Mouse (Mus musculus) cortical plate, adult 2 months (tissue): Measurements from ENCODE around the gene Cnnm3. TPM values are rescaled to one million over a fixed set of nuclear protein-coding genes. Genes with fewer than 3 reads are reported as not detected.

Experiments used
- H3K27ac ChIP-seq: fragments of 200-500 bp; 2 replicates; pipeline ENCODE4 v1.5.1; 2012; ENCODE audit warnings: low read length, control low read depth, inconsistent platforms; ENCODE audit not compliant: insufficient read depth
- H3K4me1 ChIP-seq: fragments of 200-500 bp; 2 replicates; pipeline ENCODE4 v1.6.1; 2011; ENCODE audit warnings: low read length; ENCODE audit not compliant: control insufficient read depth, insufficient read depth
- H3K4me3 ChIP-seq: fragments of 200-500 bp; 2 replicates; pipeline ENCODE4 v1.5.1; 2011; ENCODE audit warnings: mild to moderate bottlenecking, low read length, control low read depth; ENCODE audit not compliant: insufficient read depth
- CTCF ChIP-seq: fragments of 200-500 bp; IDR thresholded peaks from 2 replicates; pipeline ENCODE4 v1.5.1; 2011; ENCODE audit warnings: mild to moderate bottlenecking, control low read depth, low read length; ENCODE audit not compliant: insufficient read depth; ENCODE audit errors: extremely low read depth
- POLR2A ChIP-seq: fragments of 200-500 bp; IDR thresholded peaks from 2 replicates; pipeline ENCODE4 v1.6.1; 2011; ENCODE audit warnings: mild to moderate bottlenecking, low read length, control low read depth; ENCODE audit not compliant: insufficient read depth; ENCODE audit errors: extremely low read depth
- polyA plus RNA-seq: library from polyadenylated mRNA; depleted of rRNA; stranded (reverse); fragments of >200 nt; gene quantifications from 2 replicates; pipeline ENCODE4 v1.2.3, GENCODE M21; 2012

The Cnnm3 gene
- polyA plus RNA-seq, 1 experiment: 26.0 TPM

DNA sequence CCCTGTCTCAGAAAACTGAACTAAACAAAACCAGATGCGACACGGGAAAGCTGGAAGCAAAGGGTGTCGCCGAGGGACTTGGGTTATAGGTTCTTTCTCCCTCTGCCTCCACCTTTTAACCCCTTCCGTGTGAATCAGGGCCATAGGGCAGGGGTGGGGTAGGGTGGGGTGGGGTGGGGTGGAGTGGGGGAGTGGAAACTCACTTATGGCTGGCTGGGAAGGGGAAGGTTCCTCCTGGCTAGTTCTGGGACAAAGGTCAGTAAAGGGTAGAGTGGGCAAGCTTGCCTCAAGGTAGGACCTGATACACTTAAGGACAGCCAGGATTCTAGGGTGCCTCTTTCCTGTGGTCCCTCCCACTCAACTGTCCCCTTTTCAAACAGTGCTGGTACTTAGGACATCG, 18.4 kb upstream of the Cnnm3 start:
- Histone ChIP-seq H3K4me3 (no peak overlapping the region), H3K4me1 (no peaks in the 10 kb centered on the region), H3K27ac (no peak overlapping the region)
- TF ChIP-seq POLR2A (no peak), CTCF (no peak)

GRCm38 (mm10) chr1:36496719-36497118, 14.9 kb upstream of the Cnnm3 start:
- H3K4me3 ChIP-seq: no peak overlapping the region
- no peaks in the 10 kb centered on the region for H3K4me1 ChIP-seq
- peak; percentile 53 for TF ChIP-seq CTCF
- no peak for TF ChIP-seq POLR2A
- no peak overlapping the region for H3K27ac ChIP-seq

DNA sequence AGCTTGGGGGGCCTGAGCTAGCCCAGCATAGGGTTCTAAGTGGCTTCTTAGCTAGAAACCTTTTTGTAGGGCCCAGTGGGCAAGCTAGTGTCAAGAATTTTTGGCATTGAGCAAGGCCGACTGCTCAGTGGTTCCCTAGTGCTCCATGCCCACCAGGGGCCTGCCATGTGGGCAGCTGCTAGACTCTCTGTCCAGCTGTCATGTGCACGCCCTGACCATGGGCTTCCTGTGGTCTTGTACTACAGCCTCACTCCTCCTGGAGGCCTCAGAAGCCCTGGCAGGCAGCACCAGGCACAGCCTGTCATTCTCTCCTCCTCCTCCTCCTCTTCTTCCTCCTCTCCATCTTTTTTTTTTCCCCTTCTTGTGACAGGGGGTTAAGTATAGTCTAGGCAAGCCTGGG, 14.4 kb upstream of the Cnnm3 start:
- no peaks in the 10 kb centered on the region for H3K4me1 ChIP-seq
- no peak overlapping the region for H3K4me3 ChIP-seq
- no peak overlapping the region for H3K27ac ChIP-seq
- TF ChIP-seq CTCF: no peak
- TF ChIP-seq POLR2A: no peak

DNA sequence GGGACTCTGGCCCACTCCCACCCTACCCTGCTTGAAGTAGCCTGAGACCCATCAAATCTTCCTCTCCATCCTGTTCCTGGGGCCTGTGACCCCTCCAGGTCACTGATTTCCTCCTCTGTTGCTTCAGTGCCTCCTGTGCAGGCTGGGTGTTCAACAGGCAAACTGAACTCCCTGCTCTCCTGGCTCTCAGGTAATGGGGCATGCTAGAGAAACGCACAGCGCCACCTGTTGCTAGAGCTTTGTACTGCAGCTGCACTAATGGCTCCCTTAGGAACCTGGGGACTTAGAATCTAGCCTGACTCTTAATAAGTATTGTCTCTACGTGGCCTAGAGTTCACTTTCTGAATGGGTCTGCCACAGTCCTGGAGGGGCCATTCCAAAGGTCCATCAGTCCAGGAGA, 10.4 kb upstream of the Cnnm3 start:
- H3K27ac ChIP-seq: no peak overlapping the region
- H3K4me1 ChIP-seq: no peaks in the 10 kb centered on the region
- no peak for TF ChIP-seq POLR2A
- peak; percentile 94 for TF ChIP-seq CTCF
- no peak overlapping the region for H3K4me3 ChIP-seq

GRCm38 (mm10) chr1:36508238-36508637, 3.4 kb upstream of the Cnnm3 start:
- H3K4me1 ChIP-seq: no peaks in the 10 kb centered on the region
- TF ChIP-seq POLR2A: no peak
- no peak for TF ChIP-seq CTCF
- no peak overlapping the region for H3K4me3 ChIP-seq
- H3K27ac ChIP-seq: no peak overlapping the region

GRCm38 (mm10) chr1:36512089-36512965, 660 bp downstream of the Cnnm3 start:
- H3K27ac ChIP-seq: peak overlapping the region; percentile 97
- H3K4me3 ChIP-seq: peak overlapping the region; percentile 42
- H3K4me1 ChIP-seq: no peaks in the 10 kb centered on the region
- TF ChIP-seq CTCF (no peak), POLR2A (no peak)

GRCm38 (mm10) chr1:36512966-36513280, 1.3 kb downstream of the Cnnm3 start:
- H3K4me1 ChIP-seq: peaks cover 2% of the 10 kb centered on the region; the same call in 1 of the 2 replicates
- 0 out of 2 replicates have a peak overlapping the region, but pooled peaks have one; percentile 0 for H3K27ac ChIP-seq
- TF ChIP-seq CTCF: no peak
- no peak for TF ChIP-seq POLR2A
- peak overlapping the region; percentile 42 for H3K4me3 ChIP-seq

DNA sequence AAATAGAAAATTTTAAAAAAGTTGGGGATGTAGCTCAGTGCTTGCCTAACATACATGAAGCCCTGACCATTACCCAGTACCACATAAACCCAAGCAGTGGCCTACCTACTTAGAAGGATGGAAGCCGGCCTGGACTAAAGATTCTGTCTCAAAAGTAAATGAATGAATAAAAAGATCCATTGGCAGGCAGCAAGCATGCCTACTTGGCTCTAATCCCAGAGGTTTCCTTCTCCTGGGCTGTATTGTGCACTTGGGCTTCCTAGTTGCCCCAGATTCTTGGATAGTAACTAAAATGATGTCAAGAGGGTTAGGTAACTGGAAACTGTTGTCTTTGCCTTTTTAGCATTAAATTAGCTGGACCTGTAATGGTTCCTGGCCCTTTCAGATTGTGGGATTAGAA, 1.6 kb downstream of the Cnnm3 start:
- TF ChIP-seq POLR2A: no peak
- H3K27ac ChIP-seq: no peak overlapping the region

GRCm38 (mm10) chr1:36513718-36514117, 2.1 kb downstream of the Cnnm3 start:
- peak; percentile 22; the same call in 1 of the 2 replicates for TF ChIP-seq CTCF
- no peak for TF ChIP-seq POLR2A
- no peak overlapping the region for H3K27ac ChIP-seq
- H3K4me3 ChIP-seq: peak overlapping the region; percentile 42; the same call in 1 of the 2 replicates
- peaks cover 3% of the 10 kb centered on the region; the same call in 1 of the 2 replicates for H3K4me1 ChIP-seq

More for the DNA sequence above, 1.6 kb downstream of the Cnnm3 start:
- H3K4me3 ChIP-seq: peak overlapping the region; percentile 42
- H3K4me1 ChIP-seq: peaks cover 3% of the 10 kb centered on the region; the same call in 1 of the 2 replicates

- H3K4me3 ChIP-seq: no peak overlapping the region
- TF ChIP-seq CTCF (no peak), POLR2A (no peak)
- peaks cover 3% of the 10 kb centered on the region; the same call in 1 of the 2 replicates for H3K4me1 ChIP-seq
- H3K27ac ChIP-seq: no peak overlapping the region
Observed at GRCm38 (mm10) chr1:36518259-36518658, 6.6 kb downstream of the Cnnm3 start.
